Mouse (Mus musculus) hindbrain, embryonic 16.5 days (tissue): ENCODE data around the gene Rbx1. TPM values are rescaled to one million over a fixed set of nuclear protein-coding genes. Genes with fewer than 3 reads are reported as not detected.

Source experiments
- ATAC-seq: fragments of 200-750 bp; cut with Nextera tagmentation; 2 replicates; pipeline ENCODE4 v1.8.0; 2017; ENCODE audit warnings: moderate TSS enrichment, moderate library complexity
- H3K27ac ChIP-seq: fragments of 300-500 bp; sonication (generic); 2 replicates; pipeline ENCODE4 v1.5.1; 2014; ENCODE audit warnings: low read depth, mild to moderate bottlenecking, control low read depth, low read length, moderate library complexity
- H3K27me3 ChIP-seq: fragments of 300-500 bp; sonication (generic); replicated peaks from 2 replicates; pipeline ENCODE4 v1.6.1; 2014; ENCODE audit warnings: low read length; ENCODE audit not compliant: control insufficient read depth, insufficient read depth
- H3K36me3 ChIP-seq: fragments of 300-500 bp; sonication (generic); 2 replicates; pipeline ENCODE4 v1.6.1; 2014; ENCODE audit warnings: mild to moderate bottlenecking, low read length, moderate library complexity, mixed read lengths; ENCODE audit not compliant: control insufficient read depth, insufficient read depth
- H3K4me1 ChIP-seq: fragments of 300-500 bp; sonication (generic); 2 replicates; pipeline ENCODE4 v1.6.1; 2014; ENCODE audit warnings: low read depth, low read length; ENCODE audit not compliant: control insufficient read depth, insufficient read depth
- H3K4me2 ChIP-seq: fragments of 300-500 bp; sonication (generic); 2 replicates; pipeline ENCODE4 v1.6.1; 2014; ENCODE audit warnings: mild to moderate bottlenecking, low read length, control low read depth, moderate library complexity
- H3K4me3 ChIP-seq: fragments of 300-500 bp; sonication (generic); 2 replicates; pipeline ENCODE4 v1.5.1; 2014; ENCODE audit warnings: mild to moderate bottlenecking, low read length, control low read depth, moderate library complexity
- H3K9ac ChIP-seq: fragments of 300-500 bp; sonication (generic); 2 replicates; pipeline ENCODE4 v1.6.1; 2014; ENCODE audit warnings: low read depth, mild to moderate bottlenecking, control low read depth, low read length, moderate library complexity
- H3K9me3 ChIP-seq: fragments of 300-500 bp; sonication (generic); 2 replicates; pipeline ENCODE4 v1.6.1; 2014; ENCODE audit warnings: mild to moderate bottlenecking, low read length, moderate library complexity; ENCODE audit not compliant: control insufficient read depth
- WGBS: fragments of 180-500 bp; shearing (Covaris S2); extraction: QIAGEN DNeasy Blood & Tissue Kit; methylation state at CpG from one replicate; pipeline ENCODE4 v1.1.7; 2014; 5-methylcytosine and 5-hydroxymethylcytosine counted together
- polyA plus RNA-seq: library from polyadenylated mRNA; unstranded; fragments of >200 nt; fragmentation: Nextera tagmentation; extraction: Ambion mirVana; gene quantifications from 2 replicates; pipeline ENCODE4 v1.2.1, GENCODE M21; 2015

Rbx1 gene
- polyA plus RNA-seq, 1 experiment from 2014 or later, result 395 TPM

- no peaks in the 10 kb centered on the region for H3K36me3 ChIP-seq
- no peaks in the 10 kb centered on the region; the same call in 1 of the 2 replicates for H3K4me1 ChIP-seq
- no peaks in the 10 kb centered on the region for H3K27me3 ChIP-seq
- H3K9ac ChIP-seq, result peak overlapping the region; percentile 82
- WGBS, result under 1% methylated on average over 40 of the region's 41 CpGs
- no peaks in the 10 kb centered on the region for H3K9me3 ChIP-seq
- H3K4me3 ChIP-seq, result peak overlapping the region; percentile 66
- H3K27ac ChIP-seq, result peak overlapping the region; percentile 90
- peak overlapping the region; percentile 97 for H3K4me2 ChIP-seq
- peak; percentile 96 for ATAC-seq
These were observed 57.2 kb downstream of the Rbx1 start for GRCm38 (mm10) chr15:81523169-81523871.

GRCm38 (mm10) chr15:81523901-81524300, 57.8 kb downstream of the Rbx1 start:
- peak overlapping the region; percentile 97 for H3K4me2 ChIP-seq
- no peaks in the 10 kb centered on the region for H3K36me3 ChIP-seq
- peak overlapping the region; percentile 90 for H3K27ac ChIP-seq
- peak overlapping the region; percentile 82 for H3K9ac ChIP-seq
- 1% methylated on average over 12 of the region's 12 CpGs for WGBS
- H3K9me3 ChIP-seq, result no peaks in the 10 kb centered on the region
- H3K4me3 ChIP-seq, result peak overlapping the region; percentile 66
- no peaks in the 10 kb centered on the region; the same call in 1 of the 2 replicates for H3K4me1 ChIP-seq
- H3K27me3 ChIP-seq, result no peaks in the 10 kb centered on the region
- no peak for ATAC-seq

Other genes starting within 250 kb of the Rbx1 start
- gene Mchr1, start 230.8 kb upstream of the Rbx1 start, polyA plus RNA-seq, result 6.3 and 7.9 TPM in 2 replicates
- gene Slc25a17, start 105.5 kb upstream of the Rbx1 start, polyA plus RNA-seq, result 131 and 133 TPM in 2 replicates
- gene St13, start 66.2 kb upstream of the Rbx1 start, polyA plus RNA-seq, result 200 and 211 TPM in 2 replicates
- gene Xpnpep3, start 66.2 kb upstream of the Rbx1 start, polyA plus RNA-seq, result 8.3 and 10.6 TPM in 2 replicates
- 0.95 and 1.3 TPM in 2 replicates for gene Dnajb7, start 58.0 kb upstream of the Rbx1 start, polyA plus RNA-seq
- gene Ep300, start 119.1 kb downstream of the Rbx1 start, polyA plus RNA-seq, result 17.3 and 21.4 TPM in 2 replicates
- 30.3 and 32.9 TPM in 2 replicates for gene L3mbtl2, start 197.6 kb downstream of the Rbx1 start, polyA plus RNA-seq
- gene Chadl, start 231.0 kb downstream of the Rbx1 start, polyA plus RNA-seq, result 39.2 and 42.2 TPM in 2 replicates